Mouse (Mus musculus): Measurements from ENCODE around the gene Ip6k3.

DNA sequence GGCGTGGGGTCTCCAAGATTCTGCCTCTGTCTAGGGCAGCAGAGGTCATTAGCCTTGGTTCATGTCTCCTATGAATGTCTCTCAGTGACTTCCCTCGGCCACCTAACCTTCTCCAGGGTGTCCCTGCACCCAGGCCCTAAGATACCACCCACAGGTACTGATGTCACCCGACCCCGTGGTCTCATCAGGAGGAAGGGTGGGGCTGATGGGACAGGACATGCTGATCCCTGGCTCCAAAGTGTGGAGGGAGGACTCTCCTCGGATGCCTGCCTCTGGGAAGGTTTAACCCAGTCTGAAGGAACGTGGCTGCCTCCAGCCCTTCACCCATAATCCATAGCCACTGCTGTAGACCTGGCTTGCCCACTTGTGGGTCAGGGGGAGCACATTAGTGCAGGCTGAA lies 694 bp downstream of the Ip6k3 start:
- TF ChIP-seq POLR2A (IDR thresholded peaks at IDR 0.05; ENCODE audit: extremely low read depth, insufficient read depth, low read length) (no peak), CTCF (IDR thresholded peaks at IDR 0.05; ENCODE audit: low read depth, low read length) (no peak)
